Mouse (Mus musculus) liver, adult 2 months (tissue): ENCODE measurements around the gene Foxi3.
A peak's percentile ranks its signal among the peaks of the same experiment; 100 is the strongest.

Source experiments
- CTCF ChIP-seq: fragments of 200-500 bp; IDR thresholded peaks from 2 replicates; pipeline ENCODE4 v1.5.1; 2011; ENCODE audit warnings: low read depth, low read length, control low read depth
- POLR2A ChIP-seq: fragments of 200-500 bp; IDR thresholded peaks from 2 replicates; pipeline ENCODE4 v1.6.1; 2011; ENCODE audit warnings: low read length, control low read depth; ENCODE audit not compliant: insufficient read depth; ENCODE audit errors: extremely low read depth

- TF ChIP-seq CTCF (peak; percentile 67), POLR2A (no peak)
Measured at GRCm38 (mm10) chr6:70921274-70922074, 34.9 kb upstream of the Foxi3 start.
